Mouse (Mus musculus): Measurements from ENCODE around the gene Ptpn11.
"Not testable (repeated sequence)": the region's sequence is repeated elsewhere in the genome, so short reads cannot be mapped to it uniquely, and the experiment has no call there.

Ptpn11 gene

DNA sequence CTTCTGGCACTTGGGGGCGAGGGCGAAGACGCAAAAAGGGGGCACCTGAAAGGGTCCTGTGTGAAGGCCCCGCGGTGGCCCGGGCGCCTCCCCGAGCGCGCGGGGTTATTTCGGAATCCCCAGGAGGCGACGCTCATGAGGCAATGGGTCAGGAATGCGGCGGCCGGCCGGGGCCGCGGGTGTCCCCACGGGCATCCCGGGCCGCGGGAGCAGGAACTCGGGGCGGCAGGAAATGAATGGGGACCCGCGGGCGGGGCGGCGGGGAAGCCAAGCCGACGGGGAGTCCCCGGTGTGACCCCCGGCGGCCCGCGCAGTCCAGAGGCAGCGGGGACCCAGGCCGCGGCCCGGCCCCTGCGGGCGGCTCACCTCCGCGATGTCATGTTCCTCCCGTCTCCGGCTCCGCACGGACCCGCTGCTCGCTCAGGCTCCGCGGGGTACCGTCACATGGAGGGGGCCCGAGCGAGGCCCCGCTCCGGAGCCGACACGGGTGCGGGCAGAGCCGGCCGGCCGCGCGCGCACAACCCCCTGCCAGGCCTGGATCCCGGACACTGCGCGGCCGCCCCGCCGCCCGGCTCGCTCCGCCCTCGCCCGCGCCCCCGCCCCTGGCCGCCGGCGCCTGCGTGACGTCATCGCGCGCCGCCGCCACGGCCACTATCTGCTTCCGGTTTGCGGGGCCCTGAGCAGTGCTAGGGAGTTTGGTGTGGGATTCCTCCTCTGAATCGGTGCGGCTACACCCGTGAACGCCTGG is at the start of gene Ptpn11:
Gene Ptpn11, minus strand, starts transcription at position 562 of the 748 bp plus-strand sequence.
- DNase-seq (ENCODE audit: low spot score in 2 of 2): peak; percentile 75 to 80

DNA sequence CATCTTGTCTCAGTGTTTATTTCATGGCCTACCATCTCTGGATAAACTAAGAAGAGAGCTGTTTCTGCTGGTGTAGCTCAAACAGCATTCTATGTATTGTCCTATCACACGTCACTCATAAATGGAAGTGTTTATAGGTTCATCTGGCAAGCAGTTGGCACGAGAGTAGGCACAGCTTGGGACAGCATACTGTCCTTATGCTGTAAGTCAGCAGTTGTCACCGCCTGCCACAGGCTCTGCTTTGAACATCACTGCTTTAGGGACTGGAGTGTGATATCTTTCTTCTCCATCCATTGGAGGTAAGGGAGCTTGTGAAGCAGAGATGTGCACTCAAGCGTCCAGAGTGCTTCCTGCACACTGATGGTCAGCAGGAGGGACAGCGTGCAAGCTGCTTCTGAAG is 48.6 kb upstream of the Ptpn11 start:
- no peak for DNase-seq (ENCODE audit: low spot score in 2 of 2)

DNA sequence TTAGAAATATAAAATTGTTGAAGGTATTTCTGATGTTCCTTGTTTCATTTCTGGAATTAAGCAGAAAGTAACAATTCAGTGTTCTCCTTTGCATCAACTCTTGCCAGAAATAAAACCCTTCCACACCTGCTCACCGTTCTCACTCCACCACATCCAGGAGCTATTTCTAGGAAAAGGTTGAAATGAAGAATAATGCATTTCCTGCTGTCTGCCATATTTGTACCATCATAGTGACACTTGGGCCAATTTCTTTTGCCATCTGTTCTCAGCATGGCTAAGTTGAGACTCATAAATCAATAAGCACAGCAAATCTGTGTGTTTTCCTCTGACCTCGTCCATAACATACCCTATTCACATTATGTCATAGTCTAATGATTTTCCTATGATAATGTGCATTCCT is 47.0 kb upstream of the Ptpn11 start:
- no peak for DNase-seq (ENCODE audit: low spot score in 2 of 2)

DNA sequence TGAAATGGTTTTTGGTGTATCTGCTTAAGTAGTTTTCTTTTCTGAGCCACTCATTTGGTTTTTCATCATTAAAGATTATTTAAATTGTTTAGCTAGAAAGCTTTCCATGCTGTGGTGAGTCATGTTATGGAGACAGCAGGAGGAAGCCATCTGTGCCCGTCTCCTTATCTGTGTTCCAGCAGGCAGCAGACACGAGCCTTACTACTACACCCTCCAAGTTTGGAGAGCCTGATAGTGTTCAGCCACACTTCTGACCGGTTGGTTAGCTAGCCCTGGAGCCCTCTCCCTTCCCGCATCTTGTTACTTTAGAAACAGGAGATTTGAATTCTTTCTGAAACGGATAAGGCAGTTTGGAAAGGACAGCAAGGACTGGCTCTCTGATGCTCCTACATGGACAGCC is 45.0 kb upstream of the Ptpn11 start:
- DNase-seq (ENCODE audit: low spot score in 2 of 2): no peak

DNA sequence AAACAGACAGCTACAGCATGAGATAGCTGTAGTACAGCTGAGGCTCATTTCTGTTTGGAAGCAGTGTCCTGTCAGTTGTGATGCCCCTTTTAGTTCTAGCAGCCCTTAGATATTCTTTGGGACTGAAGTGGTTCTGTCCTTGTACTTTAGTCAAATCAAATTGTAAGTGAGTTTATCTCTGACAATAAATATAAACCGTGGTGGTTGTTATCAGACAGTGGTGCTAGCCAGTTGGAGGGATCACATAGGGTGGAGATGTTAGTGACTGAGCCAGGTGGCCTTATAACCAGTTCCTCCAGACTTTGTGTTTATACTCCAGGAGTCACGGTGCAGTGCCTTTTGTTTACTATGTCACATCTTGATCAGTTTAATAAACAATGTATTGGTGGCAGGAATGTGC is 42.5 kb upstream of the Ptpn11 start:
- DNase-seq (ENCODE audit: low spot score in 2 of 2): no peak

DNA sequence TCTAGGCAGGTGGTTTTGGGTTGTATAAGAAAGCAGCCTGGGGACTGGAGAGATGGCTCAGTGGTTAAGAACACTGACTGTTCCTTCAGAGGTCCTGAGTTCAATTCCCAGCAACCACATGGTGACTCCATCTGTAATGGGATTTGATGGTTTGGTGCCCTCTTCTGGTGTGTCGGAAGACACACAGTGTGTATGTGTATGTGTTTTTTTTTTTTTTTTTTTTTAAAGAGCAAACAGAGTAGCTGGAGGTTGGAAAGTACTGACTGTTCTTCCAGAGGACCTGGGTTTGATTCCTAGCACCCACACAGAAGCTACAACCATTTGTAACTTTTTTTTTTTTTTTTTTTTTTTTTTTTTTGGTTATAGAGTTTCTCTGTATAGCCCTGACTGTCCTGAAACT is 41.6 kb upstream of the Ptpn11 start:
- no peak for DNase-seq (ENCODE audit: low spot score in 2 of 2)

DNA sequence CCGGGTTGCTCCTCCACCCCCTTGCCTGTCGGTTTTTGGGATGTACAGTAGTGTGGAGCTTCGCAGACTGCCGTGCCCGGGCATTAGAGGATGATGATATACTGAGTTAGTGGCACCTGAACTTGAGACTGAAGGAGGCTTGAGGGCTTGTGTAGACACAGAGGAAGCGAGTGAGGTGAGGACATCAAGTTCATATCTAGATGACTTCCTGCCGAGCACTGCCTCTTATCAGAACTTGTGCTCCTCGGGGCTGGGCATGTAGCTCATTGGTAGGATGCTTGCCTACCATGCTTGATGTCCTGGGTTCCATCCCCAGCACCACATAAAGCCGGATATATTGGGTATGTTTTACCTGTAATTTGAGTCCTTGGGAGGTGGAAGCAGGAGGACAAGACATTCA is 39.6 kb upstream of the Ptpn11 start:
- DNase-seq (ENCODE audit: low spot score in 2 of 2): no peak

DNA sequence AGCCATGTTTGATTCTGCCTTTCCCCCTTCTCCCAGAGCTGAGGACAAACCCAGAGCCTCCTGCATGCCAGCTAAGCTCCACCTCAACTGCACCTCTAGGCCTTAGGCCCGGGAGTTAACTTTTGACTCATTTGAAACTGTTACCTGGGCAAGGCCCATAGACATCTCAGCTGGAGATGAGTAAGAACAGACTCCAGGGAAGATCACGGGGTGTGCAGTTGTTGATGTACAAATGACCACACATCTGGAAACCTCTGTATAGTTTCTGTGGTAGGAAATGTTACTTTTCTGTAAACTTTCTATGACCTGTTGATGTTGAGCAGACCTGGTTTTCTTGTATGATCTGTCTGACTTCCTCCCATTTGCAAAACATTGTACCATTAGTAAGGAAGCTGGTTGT is 38.0 kb upstream of the Ptpn11 start:
- no peak for DNase-seq (ENCODE audit: low spot score in 2 of 2)

DNA sequence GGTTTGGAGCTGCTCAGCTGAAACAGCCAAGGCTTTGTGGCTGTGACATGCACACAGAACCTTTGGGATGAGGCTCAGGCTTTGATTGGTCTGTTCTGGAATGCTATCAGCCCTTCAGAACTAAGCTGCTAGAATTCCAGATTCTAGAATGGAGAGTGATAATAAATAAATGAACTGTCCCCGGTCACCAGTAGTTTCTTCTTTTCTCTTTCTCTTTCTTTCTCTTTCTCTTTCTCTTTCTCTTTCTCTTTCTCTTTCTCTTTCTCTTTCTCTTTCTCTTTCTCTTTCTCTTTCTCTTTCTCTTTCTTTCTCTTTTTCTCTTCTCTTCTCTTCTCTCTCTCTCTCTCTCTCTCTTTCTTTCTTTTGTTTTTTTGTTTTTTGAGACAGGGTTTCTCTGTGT is 36.1 kb upstream of the Ptpn11 start:
- DNase-seq (ENCODE audit: low spot score in 2 of 2): not testable (repeated sequence)

DNA sequence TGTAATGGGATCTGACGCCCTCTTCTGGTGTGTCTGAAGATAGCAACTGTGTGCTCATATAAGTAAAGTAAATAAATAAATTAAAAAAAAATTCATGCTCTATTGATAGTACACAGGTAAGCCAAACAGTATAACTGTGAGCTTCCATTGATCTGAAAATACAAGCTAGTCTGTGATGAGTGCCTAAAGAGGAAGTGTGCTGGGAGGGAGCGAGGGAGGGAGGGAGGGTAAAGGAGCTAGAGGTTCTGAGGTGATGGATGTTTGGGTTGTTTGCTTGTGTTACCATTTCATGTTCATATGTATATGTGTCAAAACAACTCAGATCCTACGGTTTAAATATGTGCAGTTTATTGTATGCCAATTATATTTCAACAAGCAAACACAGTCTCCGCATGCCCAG is 35.6 kb upstream of the Ptpn11 start:
- DNase-seq (ENCODE audit: low spot score in 2 of 2): no peak

DNA sequence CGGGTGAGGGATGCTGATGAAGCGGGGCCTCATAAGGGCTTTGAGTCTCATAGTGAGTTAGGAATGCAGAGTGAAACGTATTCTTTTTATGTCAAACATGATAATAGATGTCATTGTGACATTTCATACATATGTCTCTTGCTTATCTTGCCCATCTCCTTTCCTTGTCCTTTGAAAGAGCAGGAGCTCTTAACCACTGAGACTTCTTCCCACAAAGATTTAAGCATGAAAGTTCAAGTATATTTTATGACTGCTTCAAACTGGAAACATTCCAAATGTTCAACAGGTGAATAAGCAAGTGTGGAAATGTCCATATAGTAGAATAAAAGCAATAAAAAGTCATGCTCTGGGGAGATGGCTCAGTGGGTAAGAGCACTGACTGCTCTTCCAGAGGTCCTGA is 35.2 kb upstream of the Ptpn11 start:
- no peak for DNase-seq (ENCODE audit: low spot score in 2 of 2)

DNA sequence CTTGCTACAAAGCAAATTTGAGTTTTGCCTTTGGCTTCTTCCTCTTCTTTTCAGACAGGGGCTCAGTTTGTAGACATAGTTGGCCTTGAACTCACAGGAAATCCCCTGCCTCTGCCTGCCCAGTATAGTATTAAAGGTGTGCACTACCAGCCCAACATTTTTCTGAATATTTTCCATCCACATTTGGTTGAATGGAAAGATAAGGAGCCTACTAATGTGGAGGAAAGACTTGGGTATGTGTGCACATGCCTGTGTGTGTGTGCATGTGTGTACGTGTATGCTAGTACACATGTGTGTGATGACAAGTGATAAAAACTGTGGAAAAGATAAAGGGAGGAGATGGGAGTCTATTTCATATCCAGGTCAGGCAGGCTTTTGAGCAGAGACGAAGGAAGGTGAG is 34.7 kb upstream of the Ptpn11 start:
- DNase-seq (ENCODE audit: low spot score in 2 of 2): no peak

DNA sequence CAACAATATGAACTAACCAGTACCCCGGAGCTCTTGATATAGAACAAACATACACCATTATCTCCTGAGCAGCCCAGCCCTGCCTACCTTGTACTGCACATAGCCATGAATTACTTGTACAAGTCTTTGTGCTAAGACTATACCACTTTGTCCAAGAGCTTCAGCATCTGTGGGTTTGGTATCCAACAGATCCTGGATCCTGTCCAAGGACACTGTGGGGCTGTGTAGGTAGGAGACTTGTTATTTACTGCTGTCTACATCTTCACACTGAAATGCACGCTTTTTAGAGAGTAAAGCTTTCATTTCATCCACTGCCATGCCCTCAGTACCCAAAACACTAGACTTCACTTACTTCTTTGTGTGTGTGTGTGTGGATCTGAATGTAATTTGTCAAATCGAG is 33.7 kb upstream of the Ptpn11 start:
- DNase-seq (ENCODE audit: low spot score in 2 of 2): no peak

DNA sequence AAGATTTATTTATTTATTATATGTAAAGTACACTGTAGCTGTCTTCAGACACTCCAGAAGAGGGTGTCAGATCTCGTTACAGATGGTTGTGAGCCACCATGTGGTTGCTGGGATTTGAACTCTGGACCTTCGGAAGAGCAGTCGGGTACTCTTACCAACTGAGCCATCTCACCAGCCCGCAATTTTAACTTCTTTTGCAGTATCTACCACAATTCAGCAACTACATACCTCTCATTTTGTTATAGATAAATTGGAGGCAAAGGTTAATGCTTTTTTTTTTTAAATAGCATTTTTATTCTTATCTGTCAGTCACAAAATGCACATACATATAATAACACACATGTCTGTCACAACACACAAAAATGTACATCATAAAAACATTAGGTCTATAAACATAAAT is 32.8 kb upstream of the Ptpn11 start:
- not testable (repeated sequence) for DNase-seq (ENCODE audit: low spot score in 2 of 2)

DNA sequence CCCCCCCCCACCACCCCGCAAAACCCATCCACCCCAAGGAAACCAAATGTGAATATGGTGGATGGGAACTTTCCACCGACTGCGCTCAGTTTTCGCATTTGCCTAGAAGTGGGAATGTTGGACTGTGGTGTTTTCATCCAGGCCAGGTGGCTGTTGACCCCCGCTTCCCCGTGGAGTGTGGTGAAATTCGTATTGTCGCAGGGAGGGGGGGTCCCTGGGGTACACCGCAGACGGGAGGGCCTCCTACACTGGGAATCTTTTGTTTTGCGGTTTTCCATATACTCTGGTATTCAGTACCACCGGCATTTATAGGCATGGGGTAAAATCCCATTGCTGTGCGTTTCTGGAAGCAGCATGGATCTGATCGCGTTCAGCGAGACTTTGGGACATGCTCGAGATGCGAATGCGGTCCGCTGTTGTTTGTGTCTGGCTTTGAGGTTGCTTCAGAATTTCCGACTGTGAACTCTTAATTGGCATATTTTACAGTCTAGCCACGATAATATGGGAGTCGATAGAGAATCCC is 30.2 kb upstream of the Ptpn11 start:
- no peak for DNase-seq (ENCODE audit: low spot score in 2 of 2)

DNA sequence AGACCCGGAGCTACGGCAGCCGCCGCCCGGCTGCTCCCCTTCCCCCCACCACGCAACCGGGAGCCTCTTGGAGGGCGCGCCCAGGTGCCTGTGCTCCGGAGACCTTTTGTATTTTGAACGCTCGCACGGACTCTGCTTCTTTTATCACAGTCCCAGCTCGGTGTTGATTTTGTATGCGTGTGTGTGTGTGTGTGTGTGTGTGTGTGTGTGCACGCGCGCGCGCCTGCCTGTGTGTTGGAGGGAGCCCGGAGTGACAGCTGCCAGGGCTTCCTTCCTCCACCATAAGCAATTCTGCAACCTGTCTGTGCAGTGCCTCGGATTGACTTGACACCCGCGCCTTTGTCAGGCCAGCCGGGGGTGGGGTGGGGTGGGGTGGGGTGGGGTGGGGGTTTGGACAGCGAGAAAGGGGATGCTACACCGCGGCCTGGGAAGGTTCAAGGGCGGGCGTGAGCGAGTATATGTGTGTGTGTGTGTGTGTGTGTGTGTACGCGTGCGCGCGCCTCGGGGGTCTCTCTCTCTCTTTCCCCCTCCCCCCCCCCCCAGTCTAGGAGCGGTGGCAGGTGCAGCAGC is 29.6 kb upstream of the Ptpn11 start:
- peak; percentile 12 to 28 for DNase-seq (ENCODE audit: low spot score in 2 of 2)

DNA sequence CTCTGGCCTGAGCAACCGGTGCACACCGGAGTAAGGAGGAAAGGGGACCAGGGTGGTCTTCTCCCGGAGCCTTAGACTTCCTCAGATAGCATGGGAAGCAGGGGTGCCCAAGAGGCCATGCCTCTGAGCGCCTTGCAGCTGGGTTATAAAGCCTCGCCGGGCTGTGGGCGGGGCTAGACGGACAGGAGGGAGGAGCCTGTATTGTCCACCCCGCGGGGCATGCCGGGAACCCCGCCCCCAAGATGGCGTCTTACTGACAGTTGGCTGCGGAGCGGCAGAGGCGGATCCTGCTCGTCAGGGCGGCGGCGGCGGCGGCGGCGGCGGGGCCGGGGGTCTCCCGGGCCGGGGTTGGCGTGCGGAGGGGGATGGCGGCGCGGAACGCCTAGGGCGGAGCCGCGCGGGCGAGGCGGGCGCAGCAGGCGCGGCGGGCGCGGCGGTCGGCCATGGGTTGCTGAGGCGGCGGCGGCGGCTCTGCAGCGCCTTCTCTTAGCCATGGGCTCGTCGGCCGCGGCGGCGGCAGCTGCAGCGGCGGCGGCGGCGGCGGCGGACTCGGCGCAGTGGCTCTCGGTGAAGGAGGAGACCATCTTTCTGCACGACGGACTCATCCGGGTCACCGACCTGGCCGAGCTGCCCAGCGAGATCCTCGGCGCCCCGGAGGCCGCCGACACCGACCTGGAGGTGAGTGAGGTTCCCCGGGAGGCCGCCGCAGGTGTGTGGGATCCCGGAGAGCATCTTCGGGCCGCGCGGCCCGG is 29.0 kb upstream of the Ptpn11 start, which contains the start of gene Hectd4:
Gene Hectd4, plus strand, starts transcription at position 240 of the 752 bp plus-strand sequence.
- peak; percentile 96 for DNase-seq (ENCODE audit: low spot score in 2 of 2)

DNA sequence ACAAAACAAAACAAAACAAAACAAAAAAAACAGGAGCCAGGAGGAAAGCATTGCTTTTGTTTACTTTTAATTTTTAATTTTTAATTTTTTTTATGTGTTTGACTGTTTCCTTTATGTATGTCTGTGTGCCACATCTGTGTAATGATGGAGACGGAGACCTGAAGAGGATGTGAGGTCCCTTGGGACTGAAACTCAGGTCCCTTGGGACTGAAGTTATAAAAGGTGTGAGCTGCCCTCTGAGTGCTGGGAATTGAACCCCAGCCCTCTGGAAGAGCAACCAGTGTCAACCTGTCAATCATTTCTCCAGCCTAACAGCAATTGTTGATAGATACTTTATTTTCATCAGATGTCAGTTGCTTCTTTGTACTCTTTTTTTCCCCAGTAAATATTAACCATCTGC is 28.0 kb upstream of the Ptpn11 start:
- DNase-seq (ENCODE audit: low spot score in 2 of 2): no peak

DNA sequence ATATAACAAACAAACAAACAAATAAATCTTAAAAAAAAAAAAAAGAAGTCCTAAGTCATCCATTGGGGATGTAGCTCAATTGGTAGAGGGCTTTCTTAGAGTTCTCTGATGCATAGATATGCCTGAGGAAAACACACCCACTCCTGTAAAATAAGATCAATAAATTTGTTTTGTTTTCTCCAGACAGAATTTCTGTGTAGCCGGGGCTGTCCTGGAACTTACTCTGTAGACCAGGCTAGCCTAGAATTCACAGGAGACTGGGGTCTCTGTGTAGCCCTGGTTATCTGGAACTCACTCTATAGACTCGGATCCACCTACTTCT is 26.1 kb upstream of the Ptpn11 start:
- DNase-seq (ENCODE audit: low spot score in 2 of 2): no peak

DNA sequence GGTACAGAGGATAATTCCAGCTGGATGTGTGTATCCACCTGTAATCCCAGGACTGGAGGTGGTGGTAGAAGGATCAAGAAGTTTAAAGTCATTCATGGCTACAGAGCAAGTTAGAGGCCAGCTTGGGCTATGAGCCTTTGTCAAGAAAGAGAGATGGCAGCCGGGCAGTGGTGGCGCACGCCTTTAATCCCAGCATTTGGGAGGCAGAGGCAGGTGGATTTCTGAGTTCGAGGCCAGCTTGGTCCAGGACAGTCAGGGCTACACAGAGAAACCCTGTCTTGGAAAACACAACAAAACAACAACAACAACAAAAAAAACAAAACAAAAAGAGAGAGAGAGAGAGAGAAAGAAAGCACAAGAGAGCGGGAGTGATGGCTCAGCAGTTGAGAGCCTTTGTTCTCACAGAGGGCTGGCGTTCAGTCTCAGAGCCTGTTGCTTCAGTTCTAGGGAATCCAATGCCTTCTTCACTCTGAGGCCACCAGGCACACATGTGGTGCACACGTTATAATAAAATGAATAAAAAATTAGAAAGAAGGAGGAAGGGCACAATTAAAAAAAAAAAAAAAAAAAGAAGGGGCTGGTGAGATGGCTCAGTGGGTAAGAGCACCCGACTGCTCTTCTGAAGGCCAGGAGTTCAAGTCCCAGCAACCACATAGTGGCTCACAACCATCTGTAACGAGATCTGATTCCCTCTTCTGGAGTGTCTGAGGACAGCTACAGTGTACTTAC is 25.6 kb upstream of the Ptpn11 start:
- DNase-seq (ENCODE audit: low spot score in 2 of 2): not testable (repeated sequence)

DNA sequence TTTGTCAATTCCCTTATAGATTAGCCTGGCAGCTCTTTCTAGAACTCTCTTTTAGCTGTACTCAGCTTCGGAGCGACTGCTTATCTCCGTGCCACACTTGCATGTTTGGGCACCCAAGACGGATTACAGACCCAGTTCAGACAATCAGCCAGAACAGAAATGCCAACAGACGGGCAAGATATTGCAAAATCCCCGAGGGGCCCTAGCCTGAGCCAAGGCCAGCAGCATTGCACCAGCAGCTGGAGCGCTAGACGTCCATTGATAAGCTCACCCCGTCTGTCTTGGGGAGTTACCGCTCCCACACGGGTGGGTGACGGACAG is 24.9 kb upstream of the Ptpn11 start:
- peak in 1 of 2 experiments; percentile 64 for DNase-seq (ENCODE audit: low spot score in 2 of 2)

DNA sequence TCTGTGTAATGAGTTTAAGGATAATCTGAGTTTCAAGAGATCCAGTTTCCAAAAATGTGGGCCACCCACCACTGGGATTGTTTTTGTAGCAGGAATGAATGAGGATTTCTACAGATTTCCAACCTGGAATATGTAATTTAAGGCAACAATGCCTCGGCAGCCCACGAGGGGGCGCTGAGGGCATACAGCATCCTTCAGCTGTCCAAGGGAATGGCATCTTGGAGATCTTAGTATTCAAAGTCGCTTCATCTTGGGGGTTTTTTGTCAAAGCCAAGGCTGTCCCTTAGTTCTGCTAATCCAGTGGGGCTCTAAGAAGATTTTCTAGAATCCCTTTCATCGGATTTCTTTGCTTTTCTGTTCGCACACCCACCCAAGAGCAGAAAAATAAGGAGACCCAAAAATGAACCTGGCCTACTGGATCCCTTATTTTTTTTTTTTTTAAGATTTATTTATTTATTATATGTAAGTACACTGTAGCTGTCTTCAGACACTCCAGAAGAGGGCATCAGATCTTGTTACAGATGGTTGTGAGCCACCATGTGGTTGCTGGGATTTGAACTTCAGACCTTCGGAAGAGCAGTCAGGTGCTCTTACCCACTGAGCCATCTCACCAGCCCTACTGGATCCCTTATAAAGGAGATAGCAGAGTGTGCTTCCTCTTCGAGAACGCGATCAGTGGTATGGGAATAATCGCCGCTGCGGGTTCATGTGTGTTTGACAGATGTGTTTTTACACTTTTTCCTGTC is 24.4 kb upstream of the Ptpn11 start:
- DNase-seq (ENCODE audit: low spot score in 2 of 2): peak; percentile 58 to 61

Data from urinary bladder, postnatal 36 days (tissue).